Mouse (Mus musculus) MEL (cell line): ENCODE results near the gene Clec3a.

Source experiments
- CTCF ChIP-seq, 3 experiments: IDR thresholded peaks in 2 of 3; conservative IDR thresholded peaks in 1 of 3; 2 replicates each; pipeline ENCODE4 v1.5.1; 2011 to 2012; ENCODE audit warnings: low read length in 3 of 3, low read depth in 2 of 3, mild to moderate bottlenecking in 2 of 3, improper control_type of control experiment in 1 of 3, inconsistent platforms in 1 of 3, mixed read lengths in 1 of 3, moderate library complexity in 1 of 3; ENCODE audit not compliant: control insufficient read depth in 1 of 3, insufficient read depth in 1 of 3, poor library complexity in 1 of 3, severe bottlenecking in 1 of 3
- TCF12 ChIP-seq: IDR thresholded peaks from 2 replicates; pipeline ENCODE4 v1.6.1; 2014; ENCODE audit warnings: low read depth, mild to moderate bottlenecking, inconsistent platforms, low read length, improper control_type of control experiment, moderate library complexity

DNA sequence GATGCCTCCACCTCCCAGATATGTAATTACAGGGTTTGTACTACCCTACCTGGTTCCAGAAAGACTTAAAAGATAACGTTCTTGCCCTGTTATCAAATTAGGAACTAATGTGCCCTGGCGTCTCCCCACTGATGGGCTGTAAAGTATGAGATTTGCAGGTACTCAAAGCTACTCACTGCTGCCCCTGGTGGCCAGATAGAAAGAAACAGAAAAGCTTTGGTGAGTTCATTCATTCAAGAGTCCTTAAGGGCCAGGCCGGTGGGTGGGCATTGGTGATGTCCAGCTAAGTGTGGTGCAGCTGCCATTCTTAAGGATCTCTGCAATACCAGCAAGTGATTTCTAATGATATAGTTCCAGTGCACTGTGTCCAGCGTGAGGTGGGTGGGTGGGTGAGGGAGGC, 23.7 kb downstream of the Clec3a start:
- TF ChIP-seq CTCF (IDR thresholded peaks at IDR 0.05 in 2 of 3, conservative IDR thresholded peaks at IDR 0.05 in 1 of 3; ENCODE audit: control insufficient read depth in 1 of 3, insufficient read depth in 1 of 3, low read depth in 2 of 3, low read length in 3 of 3, poor library complexity in 1 of 3, severe bottlenecking in 1 of 3) (peak; percentile 21 to 67 (median 50); a peak in 4 of 6 replicates), TCF12 (no peak)
